Mouse (Mus musculus) left cerebral cortex, postnatal 14 days (tissue): ENCODE data around the gene Fkbpl. TPM values are rescaled to one million over a fixed set of nuclear protein-coding genes. Genes with fewer than 3 reads are reported as not detected.

ENCODE experiments used
- DNase-seq, 2 experiments: peaks; one replicate each; pipeline ENCODE4 v3.0.0; 2021 to 2022; ENCODE audit warnings: low spot score in 2 of 2, mixed read lengths in 1 of 2
- intact Hi-C: fragments of 180-260 bp; cut with DNase I; formaldehyde crosslinking; loops from one replicate; pipeline ENCODE4 v1.15.1; 2025
- total RNA-seq, 2 experiments: library from RNA; stranded (reverse); gene quantifications; 2 replicates each; pipeline ENCODE4 v1.2.3; 2021

Fkbpl gene
- total RNA-seq, 2 experiments from 2014 or later, result 16.1 to 16.7 TPM

DNA sequence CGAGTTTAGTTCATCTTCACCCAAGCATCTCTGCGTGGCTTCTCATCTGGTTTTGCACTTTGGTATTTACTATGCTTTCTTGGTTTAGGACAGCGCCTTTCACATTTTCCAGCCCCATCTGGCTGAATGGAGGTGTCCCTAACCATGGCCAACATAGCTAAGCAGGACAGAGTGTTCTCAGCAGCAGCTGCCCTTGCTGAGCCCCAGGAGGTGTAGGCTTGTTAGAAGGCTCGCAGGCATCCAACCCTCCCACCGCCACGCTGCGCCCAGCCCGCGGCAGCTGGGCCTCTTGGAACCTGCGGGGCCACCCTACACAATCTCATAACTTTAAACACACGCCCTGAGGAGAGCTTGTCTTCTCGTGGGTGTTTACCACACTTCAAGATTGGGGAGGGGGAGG, 32.1 kb downstream of the Fkbpl start:
- DNase-seq, result no peak
- intact Hi-C loops, result no loop called here

DNA sequence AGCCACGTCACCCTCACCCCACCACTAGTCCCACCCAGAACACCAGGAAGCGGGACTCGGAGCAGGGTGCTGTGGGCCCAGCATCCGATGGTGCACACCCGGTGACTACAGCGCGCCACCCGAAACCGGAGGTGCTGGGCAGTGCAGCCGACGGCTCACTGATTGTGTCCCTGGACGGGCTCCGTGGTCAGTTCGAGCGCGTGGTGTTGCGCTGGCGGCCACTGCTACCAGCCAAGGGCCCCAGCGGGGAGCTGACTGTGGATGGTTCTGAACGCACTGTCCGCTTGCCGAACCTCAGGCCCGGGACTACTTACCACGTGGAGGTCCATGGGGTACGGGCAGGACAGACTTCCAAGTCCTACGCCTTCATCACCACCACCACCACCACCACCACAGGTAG, 35.6 kb downstream of the Fkbpl start:
- intact Hi-C loops, result no loop called here
- DNase-seq, result no peak

DNA sequence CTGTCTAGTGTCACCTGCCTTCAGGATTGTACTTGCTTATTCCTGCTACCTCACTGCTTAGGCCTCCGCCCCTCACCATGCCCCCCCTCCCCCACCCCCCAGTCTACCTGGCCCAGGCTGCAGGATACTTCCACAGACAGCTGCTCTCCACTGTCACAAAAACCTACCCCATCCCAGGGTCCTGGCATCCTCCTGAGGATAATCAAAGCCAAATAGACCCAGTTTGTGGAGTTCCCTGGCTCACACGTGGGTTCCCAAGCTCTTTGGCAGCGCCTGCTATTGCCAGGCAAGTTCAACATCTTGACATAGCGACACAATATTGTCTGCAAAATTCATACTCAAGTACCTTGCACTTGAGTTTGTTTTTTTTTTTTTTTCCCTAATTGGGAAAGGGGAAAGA, 36.1 kb downstream of the Fkbpl start:
- no peak for DNase-seq
- intact Hi-C loops, result no loop called here

DNA sequence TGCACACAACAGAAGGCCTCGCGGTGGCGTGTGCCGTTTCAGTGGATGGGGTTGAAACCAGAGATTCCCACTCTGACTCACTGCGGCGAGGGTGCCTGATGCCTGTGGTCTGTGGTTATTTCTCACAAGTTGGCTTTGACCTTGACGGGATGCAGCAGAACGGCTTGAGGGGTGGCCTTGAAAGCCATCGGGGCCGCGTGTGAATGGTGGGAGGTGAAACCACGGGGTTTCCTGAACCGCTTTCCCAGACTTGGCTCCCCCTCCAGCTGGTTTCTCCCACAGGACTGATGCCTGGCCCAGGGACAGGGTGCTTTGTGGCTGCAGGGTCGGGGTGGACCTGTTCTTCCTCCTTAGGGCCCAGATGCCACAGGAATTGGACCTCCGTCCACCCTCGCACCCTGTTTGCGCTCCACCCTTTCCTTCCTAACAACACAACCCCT, 36.6 kb downstream of the Fkbpl start:
- intact Hi-C loops, result no loop called here

DNA sequence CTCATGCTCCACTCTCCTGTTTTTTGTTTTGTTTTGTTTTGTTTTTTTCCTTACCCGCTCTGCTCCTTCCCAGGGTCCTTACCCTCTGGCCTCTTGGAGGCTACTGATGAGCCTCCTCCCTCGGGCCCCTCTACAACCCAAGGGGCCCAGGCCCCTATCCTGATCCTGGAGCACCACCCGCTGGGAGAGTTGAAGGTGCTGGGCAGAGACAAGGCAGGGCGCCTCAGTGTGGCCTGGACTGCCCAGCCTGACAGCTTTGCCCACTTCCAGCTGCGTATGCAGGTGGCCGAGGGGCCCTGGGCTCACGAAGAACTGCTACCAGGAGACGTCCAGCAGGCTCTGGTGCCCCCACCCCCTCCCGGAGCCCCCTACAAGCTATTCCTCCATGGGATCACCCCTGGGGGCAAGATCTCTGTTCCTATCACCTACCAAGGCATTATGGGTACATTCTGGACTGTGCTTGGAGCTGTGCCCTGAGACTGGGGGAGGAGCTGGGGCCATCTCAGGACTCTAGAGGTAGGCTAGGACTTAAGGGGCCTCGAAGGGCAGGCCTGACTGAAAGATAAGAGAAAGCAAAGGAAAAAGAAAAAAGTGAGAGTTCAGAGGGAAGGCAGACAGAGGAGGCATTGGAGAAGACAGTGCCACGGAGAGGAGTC, 37.4 kb downstream of the Fkbpl start:
- no peak for DNase-seq
- intact Hi-C loops, result no loop called here

More for the DNA sequence above, 36.6 kb downstream of the Fkbpl start:
- no peak for DNase-seq

DNA sequence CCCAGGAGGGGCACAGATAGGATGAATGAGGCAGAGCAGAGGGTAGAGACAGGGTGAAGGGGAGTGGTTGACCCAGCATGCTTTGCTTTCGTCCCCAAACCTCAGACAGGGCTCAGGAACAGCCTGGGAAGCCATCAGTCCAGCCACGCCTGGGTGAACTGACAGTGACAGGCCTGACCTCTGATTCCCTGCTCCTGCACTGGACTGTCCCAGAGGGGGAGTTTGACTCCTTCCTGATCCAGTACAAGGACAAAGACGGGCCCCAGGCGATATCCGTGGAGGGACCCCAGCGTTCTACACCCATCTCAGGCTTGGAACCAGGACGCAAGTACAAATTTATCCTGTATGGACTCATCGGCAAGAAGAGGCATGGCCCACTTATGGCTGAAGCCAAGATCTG, 38.6 kb downstream of the Fkbpl start:
- no peak for DNase-seq
- intact Hi-C loops, result no loop called here

DNA sequence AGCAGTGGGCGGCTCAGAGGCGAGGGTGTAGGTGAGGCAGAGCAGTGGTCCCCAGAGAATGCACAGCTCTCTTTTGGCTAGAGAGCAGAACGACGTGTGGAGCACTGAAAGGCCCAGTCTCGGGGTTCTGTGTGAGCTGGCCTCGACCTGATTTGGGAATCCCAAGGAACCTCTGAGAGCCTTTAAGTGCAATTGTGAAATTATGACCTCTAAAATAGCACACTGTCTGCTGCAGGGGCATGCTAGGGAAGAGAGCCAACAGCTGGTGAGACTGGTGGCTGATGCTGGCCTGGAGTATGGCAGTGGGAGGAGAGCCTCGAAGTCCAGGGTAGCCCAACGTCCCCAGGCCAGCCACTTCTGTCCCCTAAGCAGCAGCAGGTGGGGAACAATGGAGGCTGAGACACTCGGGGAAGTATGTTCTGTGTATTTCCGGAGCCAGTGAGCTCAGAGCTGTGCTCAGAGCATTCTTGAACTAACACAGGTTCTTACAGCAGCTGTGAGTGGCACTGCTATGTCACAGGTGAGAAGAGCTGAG, 39.2 kb downstream of the Fkbpl start:
- DNase-seq, result no peak
- intact Hi-C loops, result no loop called here

DNA sequence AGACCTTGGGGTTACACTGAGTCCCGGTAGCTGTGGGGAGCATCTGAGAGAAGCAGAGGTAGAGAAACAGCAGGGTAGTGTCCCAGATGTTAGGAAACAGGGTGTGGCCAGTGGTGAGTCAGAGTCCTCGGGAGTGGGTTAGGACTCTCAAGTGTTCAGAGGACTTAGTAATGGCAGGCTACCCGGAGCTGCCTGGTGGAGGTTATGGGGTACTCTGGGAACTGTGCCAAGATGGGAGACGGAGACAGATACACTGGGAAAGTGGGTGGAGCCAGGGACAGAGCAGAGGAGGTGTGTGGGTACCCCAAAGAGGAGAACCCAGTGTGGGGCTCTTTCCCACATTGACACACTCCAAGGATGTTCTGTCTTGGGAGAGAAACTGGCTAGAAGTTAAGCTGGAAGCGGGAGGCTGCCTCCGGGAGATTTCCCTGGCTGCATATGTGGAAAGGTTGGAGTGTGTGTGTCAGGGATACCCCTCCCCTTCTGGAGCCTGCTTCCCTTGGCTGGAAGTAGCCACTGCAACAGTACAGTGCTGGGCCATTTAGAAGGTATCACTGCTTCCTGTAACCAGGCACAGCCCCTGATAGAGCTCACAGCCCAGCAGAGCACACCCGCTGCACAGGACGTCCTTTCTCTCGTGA, 39.8 kb downstream of the Fkbpl start:
- no peak for DNase-seq
- intact Hi-C loops, result no loop called here

DNA sequence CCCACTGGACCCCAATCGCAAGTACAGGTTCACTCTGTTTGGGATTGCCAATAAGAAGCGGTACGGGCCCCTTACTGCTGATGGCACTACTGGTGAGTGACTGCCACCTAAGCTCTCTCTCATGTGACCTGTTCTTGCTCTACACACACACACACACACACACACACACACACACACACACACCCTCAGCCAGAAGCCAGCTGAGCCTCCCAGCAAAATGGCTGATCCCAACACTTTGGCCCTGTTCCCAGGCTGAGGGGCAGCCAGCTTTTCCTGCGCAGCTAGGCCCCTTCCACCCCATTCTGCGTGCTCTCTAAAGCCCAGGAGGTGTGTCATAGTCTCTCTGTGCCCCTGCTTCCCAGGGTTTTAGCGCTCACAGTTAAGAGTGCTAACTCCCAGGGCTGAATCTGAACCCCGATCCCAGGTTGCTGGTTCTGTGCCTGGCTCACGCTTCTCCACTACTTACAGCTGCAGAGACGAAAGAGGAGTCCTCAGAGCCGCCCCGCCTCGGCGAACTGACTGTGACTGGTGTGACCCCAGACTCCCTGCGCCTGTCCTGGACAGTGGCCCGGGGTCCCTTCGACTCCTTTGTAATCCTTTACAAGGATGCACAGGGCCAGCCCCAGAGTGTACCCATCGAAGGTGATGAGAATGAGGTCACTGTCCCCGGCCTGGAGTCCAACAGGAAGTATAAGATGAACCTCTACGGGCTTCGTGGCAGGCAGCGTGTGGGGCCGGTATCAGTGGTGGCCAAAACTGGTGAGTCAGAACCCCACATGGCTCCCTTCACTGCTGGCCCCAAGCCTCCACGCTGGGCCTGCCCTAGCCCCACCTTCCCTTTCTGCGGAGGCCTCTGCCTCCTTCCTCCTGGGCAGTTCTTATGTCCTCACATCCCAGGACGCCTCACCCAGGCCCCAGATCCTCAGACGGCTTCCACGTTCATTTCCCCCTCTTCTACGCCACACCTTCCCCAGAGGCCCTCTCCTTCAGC, 40.9 kb downstream of the Fkbpl start:
- intact Hi-C loops, result no loop called here
- peak in 1 of 2 experiments; percentile 33 for DNase-seq

DNA sequence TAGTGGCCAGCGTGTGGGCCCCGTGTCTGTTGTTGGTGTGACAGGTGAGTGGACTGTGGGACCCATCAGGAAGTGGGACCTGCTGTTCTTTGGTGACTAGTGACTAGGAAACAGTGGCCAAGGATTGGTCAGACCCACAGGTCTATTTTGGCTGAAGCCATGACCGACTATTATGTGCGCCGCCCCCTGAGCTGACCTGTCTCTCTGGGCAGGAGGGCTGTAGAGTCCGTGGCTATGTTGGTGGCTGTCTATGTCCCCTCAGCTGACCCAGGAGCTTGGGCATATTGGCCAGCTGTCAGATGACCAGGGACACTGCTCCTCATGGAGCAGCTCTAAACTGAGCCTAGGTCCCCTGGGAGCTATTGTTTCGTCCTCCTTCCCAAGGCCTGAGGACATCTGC, 44.3 kb downstream of the Fkbpl start:
- DNase-seq, result no peak
- intact Hi-C loops, result no loop called here

DNA sequence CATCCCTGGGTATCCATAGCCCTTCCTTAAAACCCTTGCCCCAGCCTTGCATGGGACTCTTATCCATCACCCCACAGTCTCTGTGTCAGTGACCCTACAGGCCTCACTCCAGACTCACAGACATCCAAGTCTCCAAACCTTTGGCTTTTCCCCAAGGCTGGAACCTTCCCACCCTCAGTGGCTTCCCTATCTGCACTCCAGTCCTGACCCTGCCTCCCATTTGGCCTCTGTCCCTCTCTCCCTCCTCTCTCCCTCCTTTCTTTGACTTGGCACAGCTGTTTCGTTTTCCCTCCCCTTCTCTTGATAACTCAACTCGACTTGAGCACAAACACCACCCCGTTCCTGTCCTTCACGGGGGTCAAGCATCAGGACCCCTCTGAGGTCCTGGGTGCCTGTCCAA, 45.9 kb downstream of the Fkbpl start:
- intact Hi-C loops, result no loop called here

DNA sequence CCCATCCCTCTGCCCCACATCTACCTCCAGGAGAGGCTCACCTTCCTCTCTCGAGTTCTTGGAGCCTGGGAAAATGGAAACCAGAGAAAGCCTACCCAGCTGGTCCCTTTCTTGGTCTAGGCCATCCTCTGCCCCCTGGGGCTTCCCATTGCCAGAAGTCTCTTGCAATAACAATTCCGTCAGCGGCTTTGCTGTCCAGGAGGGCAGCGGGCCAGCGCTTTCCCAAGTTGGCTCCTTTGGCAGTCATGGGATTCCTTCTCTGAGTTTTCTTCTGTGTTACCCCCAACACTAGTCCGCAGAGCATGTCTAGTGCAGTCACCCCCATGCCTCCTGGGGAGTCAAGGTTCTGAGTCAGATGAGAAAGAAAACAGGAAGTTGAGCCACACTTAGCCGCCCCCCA, 48.3 kb downstream of the Fkbpl start:
- intact Hi-C loops, result no loop called here
- DNase-seq, result no peak

More for the DNA sequence above, 45.9 kb downstream of the Fkbpl start:
- DNase-seq, result no peak

Other genes starting within 250 kb of the Fkbpl start
- gene BC051142, start 245.9 kb upstream of the Fkbpl start, total RNA-seq, result 1 to 10 TPM; 4.9 to 5.6 TPM
- gene Btnl4, start 167.4 kb upstream of the Fkbpl start, total RNA-seq, result not detected
- not detected for gene Btnl6, start 127.4 kb upstream of the Fkbpl start, total RNA-seq
- gene Notch4, start 80.5 kb upstream of the Fkbpl start, total RNA-seq, result 10 to 100 TPM; 10.0 to 10.9 TPM
- gene Gpsm3, start 55.0 kb upstream of the Fkbpl start, total RNA-seq, result 1 to 10 TPM; 3.2 to 3.4 TPM
- 10 to 100 TPM; 45.9 to 48.8 TPM for gene Pbx2, start 53.5 kb upstream of the Fkbpl start, total RNA-seq
- 1 to 10 TPM in 1 of 2 experiments, under 1 TPM in 1; 0.87 to 1.2 TPM for gene Ager, start 46.9 kb upstream of the Fkbpl start, total RNA-seq
- 10 to 100 TPM; 83.2 to 90.9 TPM for gene Rnf5, start 41.1 kb upstream of the Fkbpl start, total RNA-seq
- 100 to 1,000 TPM; 175 to 180 TPM for gene Agpat1, start 40.5 kb upstream of the Fkbpl start, total RNA-seq
- gene Egfl8, start 28.8 kb upstream of the Fkbpl start, total RNA-seq, result 1 to 10 TPM; 3.5 to 4.1 TPM
- gene Ppt2, start 16.3 kb upstream of the Fkbpl start, total RNA-seq, result 10 to 100 TPM; 39.3 to 45.7 TPM
- 100 to 1,000 TPM; 195 to 228 TPM for gene Prrt1, start 15.2 kb upstream of the Fkbpl start, total RNA-seq
- gene Atf6b, start 2.4 kb downstream of the Fkbpl start, total RNA-seq, result 10 to 100 TPM; 76.4 to 80.3 TPM
- 1 to 10 TPM; 1.5 to 1.8 TPM for gene Tnxb, start 25.8 kb downstream of the Fkbpl start, total RNA-seq
- 1 to 10 TPM; 5.2 to 8.0 TPM for gene C4b, start 99.1 kb downstream of the Fkbpl start, total RNA-seq
- gene Cyp21a1, start 159.8 kb downstream of the Fkbpl start, total RNA-seq, result not detected
- 10 to 100 TPM; 58.2 to 59.3 TPM for gene Stk19, start 192.2 kb downstream of the Fkbpl start, total RNA-seq
- 10 to 100 TPM; 33.5 to 35.8 TPM for gene Dxo, start 192.3 kb downstream of the Fkbpl start, total RNA-seq
- 10 to 100 TPM; 68.5 to 73.1 TPM for gene Skiv2l, start 205.4 kb downstream of the Fkbpl start, total RNA-seq
- gene Nelfe, start 205.6 kb downstream of the Fkbpl start, total RNA-seq, result 10 to 100 TPM; 29.1 to 30.5 TPM
- under 1 TPM in 1 of 2 experiments, not detected in 1; 0.20 TPM for gene Cfb, start 217.8 kb downstream of the Fkbpl start, total RNA-seq
- 1 to 10 TPM; 5.0 to 5.1 TPM for gene Zbtb12, start 234.7 kb downstream of the Fkbpl start, total RNA-seq
- under 1 TPM in 1 of 2 experiments, not detected in 1; 0.26 TPM for gene Gm20547, start 237.3 kb downstream of the Fkbpl start, total RNA-seq